Mouse (Mus musculus) embryonic facial prominence, embryonic 14.5 days (tissue): ENCODE data around the gene Ppp2r3c. TPM values are rescaled to one million over a fixed set of nuclear protein-coding genes. Genes with fewer than 3 reads are reported as not detected.
A peak's percentile ranks its signal among the peaks of the same experiment; 100 is the strongest.
"Not testable (repeated sequence)": the region's sequence is repeated elsewhere in the genome, so short reads cannot be mapped to it uniquely, and the experiment has no call there.

ENCODE experiments used
- ATAC-seq: fragments of 200-750 bp; cut with Nextera tagmentation; 2 replicates; pipeline ENCODE4 v1.8.0; 2017; ENCODE audit warnings: low read depth, moderate number of reproducible peaks, moderate TSS enrichment
- DNase-seq: peaks from one replicate; pipeline ENCODE4 v3.0.0-alpha.2; 2015; ENCODE audit warnings: low spot score
- H3K27ac ChIP-seq: fragments of 300-500 bp; sonication (generic); replicated peaks from 2 replicates; pipeline ENCODE4 v1.5.1; 2014; ENCODE audit warnings: low read depth, mild to moderate bottlenecking, low read length, moderate library complexity
- H3K27me3 ChIP-seq: fragments of 300-500 bp; sonication (generic); replicated peaks from 2 replicates; pipeline ENCODE4 v1.6.1; 2014; ENCODE audit warnings: low read length; ENCODE audit not compliant: control insufficient read depth, insufficient read depth
- H3K36me3 ChIP-seq: fragments of 300-500 bp; sonication (generic); 2 replicates; pipeline ENCODE4 v1.6.1; 2014; ENCODE audit warnings: low read length, mixed read lengths; ENCODE audit not compliant: control insufficient read depth, insufficient read depth
- H3K4me1 ChIP-seq: fragments of 300-500 bp; sonication (generic); 2 replicates; pipeline ENCODE4 v1.6.1; 2014; ENCODE audit warnings: antibody characterized with exemption, low read length; ENCODE audit not compliant: control insufficient read depth, insufficient read depth
- H3K4me2 ChIP-seq: fragments of 300-500 bp; sonication (generic); 2 replicates; pipeline ENCODE4 v1.6.1; 2014; ENCODE audit warnings: low read depth, mild to moderate bottlenecking, low read length, moderate library complexity, mixed read lengths
- H3K4me3 ChIP-seq: fragments of 300-500 bp; sonication (generic); 2 replicates; pipeline ENCODE4 v1.5.1; 2014; ENCODE audit warnings: low read depth, mild to moderate bottlenecking, low read length
- H3K9ac ChIP-seq: fragments of 300-500 bp; sonication (generic); 2 replicates; pipeline ENCODE4 v1.6.1; 2014; ENCODE audit warnings: low read depth, mild to moderate bottlenecking, low read length, moderate library complexity, mixed read lengths
- H3K9me3 ChIP-seq: fragments of 300-500 bp; sonication (generic); 2 replicates; pipeline ENCODE4 v1.6.1; 2016; ENCODE audit warnings: low read length; ENCODE audit not compliant: control insufficient read depth
- WGBS: fragments of 180-500 bp; shearing (Covaris S2); extraction: QIAGEN DNeasy Blood & Tissue Kit; methylation state at CpG from one replicate; pipeline ENCODE4 v1.1.7; 2014; 5-methylcytosine and 5-hydroxymethylcytosine counted together
- polyA plus RNA-seq: library from polyadenylated mRNA; unstranded; fragments of >200 nt; fragmentation: Nextera tagmentation; extraction: Ambion mirVana; gene quantifications from 2 replicates; pipeline ENCODE4 v1.2.1, GENCODE M21; 2014

Ppp2r3c gene
- polyA plus RNA-seq, 1 experiment from 2014 or later = 12.4 TPM

GRCm38 (mm10) chr12:55242243-55242642, 60.6 kb downstream of the Ppp2r3c start:
- WGBS = no CpG with 5 or more reads among the region's 8 CpGs

GRCm38 (mm10) chr12:55230520-55230861, 72.3 kb downstream of the Ppp2r3c start:
- H3K27ac ChIP-seq, H3K4me1 ChIP-seq, H3K9ac ChIP-seq, H3K9me3 ChIP-seq, H3K36me3 ChIP-seq, DNase-seq, H3K4me2 ChIP-seq, H3K27me3 ChIP-seq: not testable (repeated sequence)
- ATAC-seq = peak; percentile 35
- WGBS = 0% methylated on average over 7 of the region's 25 CpGs
- H3K4me3 ChIP-seq = peak overlapping the region; percentile 32

More at GRCm38 (mm10) chr12:55242243-55242642, 60.6 kb downstream of the Ppp2r3c start:
- not testable (repeated sequence) for H3K4me1 ChIP-seq, H3K9me3 ChIP-seq, H3K27me3 ChIP-seq, H3K9ac ChIP-seq, H3K4me2 ChIP-seq, ATAC-seq, DNase-seq, H3K27ac ChIP-seq, H3K36me3 ChIP-seq, H3K4me3 ChIP-seq

DNA sequence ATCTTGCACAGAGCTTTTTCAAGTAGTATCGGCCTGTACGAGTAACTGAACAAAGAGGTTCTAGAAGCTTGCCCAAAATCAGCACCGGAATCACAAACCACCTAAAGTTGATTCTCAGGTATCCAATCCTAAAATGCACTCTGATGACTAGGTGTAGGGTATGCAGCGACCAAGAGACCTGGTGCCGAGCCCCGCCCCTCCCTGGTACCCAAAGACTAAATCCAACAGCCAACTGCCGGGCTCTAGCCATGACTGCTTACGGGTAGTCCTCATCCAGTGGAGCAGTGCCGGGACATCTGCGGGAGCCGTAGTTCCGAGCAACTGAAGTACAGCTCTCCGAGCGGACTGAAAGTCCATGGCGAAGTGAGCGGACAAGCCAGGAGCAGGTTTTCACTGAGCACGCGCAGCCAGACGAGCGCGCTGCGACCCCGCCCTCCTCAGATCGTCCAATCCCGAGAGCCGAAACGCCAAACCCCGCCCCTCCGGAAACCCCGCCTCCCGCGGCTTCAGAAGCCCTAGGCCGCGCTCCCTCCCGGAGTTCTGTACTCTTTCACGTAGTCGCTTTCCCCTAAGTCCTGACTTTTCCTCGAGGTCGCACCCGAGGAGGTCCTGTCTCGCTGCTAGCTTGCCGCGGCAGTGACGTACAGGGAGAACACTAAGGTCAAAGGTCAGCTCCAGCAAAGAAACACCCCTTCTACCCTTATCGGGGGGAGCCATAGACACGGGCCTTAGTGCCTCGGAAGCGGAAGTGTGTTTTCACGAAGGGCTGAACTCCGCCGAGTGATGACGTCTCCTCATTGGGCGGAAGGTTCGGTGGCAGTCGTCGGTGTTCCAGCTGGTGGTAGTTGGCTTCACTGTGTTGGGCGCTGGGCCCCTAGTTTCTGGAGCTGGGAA, 72.9 kb downstream of the Ppp2r3c start, which contains the start of gene Srp54c:
Gene Srp54c (plus strand): TSS at position 543 of the 894 bp plus-strand sequence.
- not testable (repeated sequence) for H3K9me3 ChIP-seq, H3K27me3 ChIP-seq, H3K36me3 ChIP-seq, H3K27ac ChIP-seq, DNase-seq, H3K4me1 ChIP-seq, H3K9ac ChIP-seq, H3K4me2 ChIP-seq
- no CpG with 5 or more reads among the region's 57 CpGs for WGBS
- peak; percentile 98 for ATAC-seq
- H3K4me3 ChIP-seq = peak within 1 kb of the TSS; percentile 32

Other genes starting within 250 kb of the Ppp2r3c start
- gene 2700097O09Rik, start 222.9 kb downstream of the Ppp2r3c start, polyA plus RNA-seq = 25.1 and 28.2 TPM in 2 replicates
- 194 and 212 TPM in 2 replicates for gene Srp54a, start 222.7 kb downstream of the Ppp2r3c start, polyA plus RNA-seq
- gene Fam177a, start 178.5 kb downstream of the Ppp2r3c start, polyA plus RNA-seq = 24.0 and 24.7 TPM in 2 replicates
- 63.4 and 72.9 TPM in 2 replicates for gene Srp54b, start 147.9 kb downstream of the Ppp2r3c start, polyA plus RNA-seq
- not detected in 2 replicates for gene 1700047I17Rik2, start 103.4 kb downstream of the Ppp2r3c start, polyA plus RNA-seq
- 87.1 and 88.6 TPM in 2 replicates for gene Srp54c, start 72.8 kb downstream of the Ppp2r3c start, polyA plus RNA-seq
- 12.1 and 13.9 TPM in 2 replicates for gene 1110008L16Rik, start 3.4 kb downstream of the Ppp2r3c start, polyA plus RNA-seq
- gene Psma6, start 81.2 kb upstream of the Ppp2r3c start, polyA plus RNA-seq = 397 and 404 TPM in 2 replicates
- gene Nfkbia, start 189.6 kb upstream of the Ppp2r3c start, polyA plus RNA-seq = 101 and 102 TPM in 2 replicates